Mouse (Mus musculus): ENCODE data around the gene Kif11. TPM values are rescaled to one million over a fixed set of nuclear protein-coding genes. Genes with fewer than 3 reads are reported as not detected.

The Kif11 gene
- polyA plus RNA-seq, 1 experiment from 2014 or later, result 36.3 TPM

GRCm38 (mm10) chr19:37352756-37353155 is 23.4 kb upstream of the Kif11 start:
- ATAC-seq (replicated peaks), result no peak
- Histone ChIP-seq H3K9me3 (no peaks in the 10 kb centered on the region), H3K27me3 (no peaks in the 10 kb centered on the region), H3K4me2 (replicated peaks) (no peak overlapping the region), H3K4me1 (no peaks in the 10 kb centered on the region), H3K27ac (replicated peaks) (no peak overlapping the region), H3K9ac (replicated peaks) (no peak overlapping the region), H3K36me3 (peaks cover 9% of the 10 kb centered on the region; the same call in 1 of the 2 replicates), H3K4me3 (no peak overlapping the region)
- 90% methylated on average over 3 of the region's 3 CpGs for WGBS

DNA sequence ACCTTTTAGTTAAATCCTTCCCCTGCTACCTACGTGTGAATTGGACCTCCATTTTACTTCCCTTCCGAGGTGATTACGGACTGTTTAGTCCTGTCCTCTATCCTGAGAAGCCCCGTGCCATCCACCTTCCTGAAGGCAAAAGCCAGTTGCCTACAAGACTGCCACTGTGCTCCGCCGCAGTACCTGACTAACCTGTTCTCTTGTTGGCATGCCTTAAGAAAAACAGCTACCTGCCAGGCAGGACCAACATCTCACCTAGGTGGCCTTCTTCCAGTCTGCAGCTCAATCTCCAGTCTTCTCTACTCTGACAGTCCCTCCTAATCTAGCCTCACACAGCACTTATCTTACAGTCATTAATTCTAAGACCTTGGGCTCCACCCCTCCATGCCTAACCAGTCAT is 22.9 kb upstream of the Kif11 start:
- ATAC-seq (replicated peaks), result no peak

DNA sequence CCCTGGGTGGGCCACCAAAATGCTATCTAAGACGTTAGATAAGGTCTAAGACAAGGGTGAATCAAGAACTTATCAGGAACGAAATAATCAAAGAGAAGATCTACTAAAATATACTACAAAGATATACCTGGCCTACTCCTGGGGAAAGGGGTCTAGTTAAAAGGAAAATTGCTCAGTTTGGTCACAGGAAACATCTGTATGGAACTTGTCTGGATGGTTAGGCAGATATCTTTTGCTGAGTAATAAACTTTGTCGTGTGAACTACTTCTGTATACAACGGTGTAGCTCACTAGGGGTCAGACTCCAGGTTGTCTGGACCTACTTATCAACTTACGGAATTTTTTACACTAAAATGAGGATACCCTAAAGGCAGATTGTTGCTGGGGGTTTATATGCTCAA is 16.2 kb upstream of the Kif11 start:
- H3K9ac ChIP-seq (replicated peaks), result no peak overlapping the region
- no peak overlapping the region for H3K27ac ChIP-seq (replicated peaks)
- H3K4me1 ChIP-seq, result peaks cover 3% of the 10 kb centered on the region; the same call in 1 of the 2 replicates
- no peak overlapping the region for H3K4me3 ChIP-seq
- no peaks in the 10 kb centered on the region for H3K27me3 ChIP-seq
- WGBS, result 77% methylated on average over 5 of the region's 5 CpGs
- no peaks in the 10 kb centered on the region for H3K36me3 ChIP-seq
- H3K4me2 ChIP-seq (replicated peaks), result no peak overlapping the region
- no peaks in the 10 kb centered on the region for H3K9me3 ChIP-seq
- no peak for ATAC-seq (replicated peaks)

More for the DNA sequence above, 22.9 kb upstream of the Kif11 start:
- Histone ChIP-seq H3K36me3 (peaks cover 9% of the 10 kb centered on the region; the same call in 1 of the 2 replicates), H3K9me3 (no peaks in the 10 kb centered on the region), H3K4me3 (no peak overlapping the region), H3K4me1 (no peaks in the 10 kb centered on the region), H3K27me3 (no peaks in the 10 kb centered on the region), H3K4me2 (replicated peaks) (no peak overlapping the region), H3K27ac (replicated peaks) (no peak overlapping the region), H3K9ac (replicated peaks) (no peak overlapping the region)
- 95% methylated on average over 6 of the region's 6 CpGs for WGBS

DNA sequence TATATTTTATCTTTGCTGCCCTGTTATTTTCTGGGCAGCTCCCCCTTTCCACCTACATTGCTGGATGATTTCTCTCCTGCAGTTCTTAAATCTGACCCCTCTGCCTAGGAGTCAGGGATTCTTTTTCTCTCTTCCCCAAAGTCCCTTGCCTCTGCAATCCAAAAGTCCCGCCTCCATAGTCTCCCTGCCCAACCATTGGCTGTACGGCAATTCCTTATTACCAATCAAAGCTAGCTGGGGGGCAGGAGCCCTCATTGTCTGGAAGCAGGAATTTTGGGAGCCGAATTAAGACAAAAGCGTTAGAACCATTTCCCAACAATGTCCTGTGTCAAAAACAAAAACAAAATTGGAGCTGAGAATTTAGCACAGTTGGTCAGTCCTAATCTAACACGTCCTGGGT is 13.7 kb upstream of the Kif11 start:
- H3K9me3 ChIP-seq, result no peaks in the 10 kb centered on the region
- H3K4me2 ChIP-seq (replicated peaks), result no peak overlapping the region
- H3K27me3 ChIP-seq, result no peaks in the 10 kb centered on the region
- ATAC-seq (replicated peaks), result peak; percentile 61; the same call in 1 of the 2 replicates
- peak overlapping the region; percentile 52; the same call in 1 of the 2 replicates for H3K27ac ChIP-seq (replicated peaks)
- H3K36me3 ChIP-seq, result no peaks in the 10 kb centered on the region
- WGBS, result 48% methylated on average over 5 of the region's 5 CpGs
- no peak overlapping the region for H3K9ac ChIP-seq (replicated peaks)
- peaks cover 3% of the 10 kb centered on the region; the same call in 1 of the 2 replicates for H3K4me1 ChIP-seq
- H3K4me3 ChIP-seq, result no peak overlapping the region

DNA sequence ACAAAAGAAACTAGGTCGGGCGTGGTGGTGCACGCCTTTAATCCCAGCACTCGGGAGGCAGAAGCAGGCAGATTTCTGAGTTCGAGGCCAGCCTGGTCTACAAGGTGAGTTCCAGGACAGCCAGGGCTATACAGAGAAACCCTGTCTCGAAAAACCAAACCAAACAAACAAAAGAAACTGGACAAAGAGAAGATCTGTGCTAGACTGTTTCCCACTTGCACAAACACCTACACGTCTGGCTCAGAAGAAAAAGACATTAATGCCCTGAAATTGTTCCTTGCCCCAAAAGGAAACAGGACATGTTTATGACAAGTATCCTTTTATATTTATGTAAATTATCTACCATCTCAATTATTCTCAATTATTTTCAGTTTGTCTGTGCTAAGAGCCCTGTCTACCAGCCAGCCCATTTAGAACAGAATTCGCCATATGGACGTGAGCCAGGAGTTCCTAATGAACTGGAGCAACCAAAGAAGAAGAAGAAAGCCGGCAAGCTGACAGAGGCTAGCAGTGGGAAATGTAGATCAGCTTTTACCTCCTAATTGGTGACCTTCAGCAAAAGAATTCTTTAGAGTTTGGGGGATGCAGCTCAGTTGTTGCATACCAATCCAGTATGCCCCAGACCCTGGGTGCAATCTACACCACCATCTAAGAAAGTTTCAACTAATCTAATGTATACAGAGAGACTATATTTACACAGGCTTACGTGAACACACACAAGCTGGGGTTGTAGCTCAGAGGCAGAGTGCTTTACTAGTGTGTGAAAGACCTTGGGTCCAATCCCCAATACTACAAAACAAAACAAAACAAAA is 12.9 kb upstream of the Kif11 start:
- H3K36me3 ChIP-seq, result no peaks in the 10 kb centered on the region
- H3K4me1 ChIP-seq, result peaks cover 3% of the 10 kb centered on the region; the same call in 1 of the 2 replicates
- 46% methylated on average over 11 of the region's 11 CpGs for WGBS
- no peak overlapping the region for H3K9ac ChIP-seq (replicated peaks)
- no peak overlapping the region for H3K4me3 ChIP-seq
- no peaks in the 10 kb centered on the region for H3K27me3 ChIP-seq
- ATAC-seq (replicated peaks), result peak; percentile 78
- H3K27ac ChIP-seq (replicated peaks), result peak overlapping the region; percentile 52
- H3K9me3 ChIP-seq, result no peaks in the 10 kb centered on the region
- H3K4me2 ChIP-seq (replicated peaks), result no peak overlapping the region

DNA sequence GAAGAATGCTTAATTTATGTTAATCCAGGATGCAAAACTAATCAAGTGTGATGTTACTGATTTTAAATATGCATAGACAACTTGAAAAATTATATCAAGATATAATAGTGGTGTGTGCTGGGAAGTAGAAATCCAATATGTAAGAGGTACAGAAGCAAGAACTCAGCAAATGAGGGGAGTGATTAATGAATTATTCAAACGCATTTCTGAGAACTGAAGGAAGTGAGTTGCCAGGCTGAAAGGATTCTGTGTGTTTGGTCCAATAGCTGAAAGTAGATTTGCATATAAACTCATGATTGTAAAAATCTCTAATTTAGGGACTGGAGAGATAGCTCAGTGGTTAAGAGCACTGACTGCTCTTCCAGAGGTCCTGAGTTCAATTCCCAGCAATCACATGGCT is 7.2 kb upstream of the Kif11 start:
- H3K27ac ChIP-seq (replicated peaks), result no peak overlapping the region
- H3K27me3 ChIP-seq, result no peaks in the 10 kb centered on the region
- ATAC-seq (replicated peaks), result no peak; the same call in 1 of the 2 replicates
- WGBS, result 41% methylated on average over 1 of the region's 1 CpGs
- H3K4me1 ChIP-seq, result no peaks in the 10 kb centered on the region
- H3K36me3 ChIP-seq, result no peaks in the 10 kb centered on the region
- H3K9ac ChIP-seq (replicated peaks), result no peak overlapping the region
- H3K4me2 ChIP-seq (replicated peaks), result no peak overlapping the region
- no peaks in the 10 kb centered on the region for H3K9me3 ChIP-seq
- H3K4me3 ChIP-seq, result no peak overlapping the region

DNA sequence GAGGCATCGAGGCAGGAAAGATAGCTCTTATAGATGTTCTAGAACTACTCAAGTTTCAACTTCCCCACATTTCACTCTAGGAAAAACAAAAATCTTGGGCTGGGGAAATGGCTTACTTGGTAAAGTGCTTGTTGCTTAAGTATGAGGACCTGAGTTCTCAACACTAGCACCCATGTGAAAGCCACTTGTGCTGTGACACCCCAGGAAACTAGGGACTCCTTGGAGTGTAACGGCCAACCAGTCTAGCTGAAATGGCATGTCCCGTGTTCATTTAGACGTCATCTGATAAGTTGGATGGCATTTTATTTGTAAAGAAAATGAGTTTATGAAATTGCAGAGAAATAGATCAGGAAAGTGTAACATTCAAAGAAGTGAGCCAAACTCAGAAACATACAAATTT is 6.3 kb upstream of the Kif11 start:
- H3K9ac ChIP-seq (replicated peaks), result no peak overlapping the region
- H3K4me1 ChIP-seq, result no peaks in the 10 kb centered on the region; the same call in 1 of the 2 replicates
- no peaks in the 10 kb centered on the region for H3K27me3 ChIP-seq
- WGBS, result 88% methylated on average over 4 of the region's 4 CpGs
- no peaks in the 10 kb centered on the region for H3K9me3 ChIP-seq
- no peak for ATAC-seq (replicated peaks)
- no peaks in the 10 kb centered on the region for H3K36me3 ChIP-seq
- no peak overlapping the region for H3K27ac ChIP-seq (replicated peaks)
- no peak overlapping the region for H3K4me2 ChIP-seq (replicated peaks)
- no peak overlapping the region for H3K4me3 ChIP-seq

DNA sequence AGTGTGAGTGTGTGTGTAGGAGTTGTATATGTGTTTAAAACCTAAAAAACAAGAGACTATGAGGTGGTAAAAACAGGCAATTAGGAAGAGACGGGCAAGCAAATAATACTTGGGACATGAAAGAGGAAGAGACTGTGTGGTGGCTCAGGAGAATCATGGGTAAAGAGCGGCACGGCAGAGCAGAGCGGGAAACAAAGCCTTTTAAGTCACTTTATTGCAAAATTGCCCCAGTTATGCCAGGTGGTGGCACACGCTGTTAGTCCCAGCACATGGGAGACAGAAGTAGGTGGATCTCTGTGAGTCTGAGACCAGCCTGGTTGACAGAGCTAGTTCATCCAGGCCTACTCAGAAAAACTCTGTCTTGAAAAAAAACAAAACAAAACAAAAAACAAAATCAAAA is 5.8 kb upstream of the Kif11 start:
- H3K27ac ChIP-seq (replicated peaks), result no peak overlapping the region
- 88% methylated on average over 5 of the region's 5 CpGs for WGBS

DNA sequence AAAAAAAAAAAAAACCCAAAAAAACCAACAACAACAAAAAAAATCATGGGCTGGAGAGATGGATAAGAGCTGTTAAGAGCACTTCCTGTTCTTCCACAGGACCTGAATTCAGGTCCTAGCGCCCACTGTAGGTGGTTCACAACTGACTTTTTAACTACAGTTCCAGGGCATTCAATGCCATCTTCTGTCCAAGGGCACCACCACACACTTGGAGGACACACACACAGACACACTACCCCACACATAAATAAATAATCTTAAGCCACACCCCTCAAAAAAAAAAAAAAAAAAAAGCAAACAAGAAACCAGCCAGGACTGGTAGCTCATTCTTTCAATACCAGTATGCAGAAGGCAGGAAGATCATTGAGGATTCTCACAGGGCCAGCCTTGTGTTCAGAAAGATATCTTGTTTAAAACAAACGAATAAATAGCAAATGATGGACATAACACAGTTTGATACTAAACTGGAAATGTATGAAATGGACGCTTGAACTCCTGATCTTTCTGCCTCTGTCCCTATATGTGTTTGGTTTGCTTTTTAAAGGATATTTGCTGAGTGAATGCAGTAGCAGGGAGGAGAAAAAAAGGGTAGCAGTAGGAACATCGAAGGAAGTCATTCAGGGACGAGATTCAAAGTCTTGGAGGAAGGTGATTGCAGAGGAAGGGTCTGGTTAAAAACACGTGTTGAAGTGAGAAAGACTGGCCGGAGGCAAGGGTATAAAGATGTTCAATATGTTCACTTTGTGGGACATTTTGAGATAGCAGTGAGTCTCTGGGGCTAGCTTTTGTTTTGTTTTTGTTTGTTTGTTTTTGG is 1.1 kb upstream of the Kif11 start:
- Histone ChIP-seq H3K9ac (replicated peaks) (peak overlapping the region; percentile 80), H3K27me3 (no peaks in the 10 kb centered on the region), H3K4me3 (peak overlapping the region; percentile 95), H3K4me2 (replicated peaks) (peak overlapping the region; percentile 80), H3K9me3 (no peaks in the 10 kb centered on the region), H3K27ac (replicated peaks) (peak overlapping the region; percentile 99), H3K4me1 (peaks cover 20% of the 10 kb centered on the region), H3K36me3 (no peaks in the 10 kb centered on the region)
- ATAC-seq (replicated peaks), result no peak
- 22% methylated on average over 7 of the region's 7 CpGs for WGBS

More for the DNA sequence above, 5.8 kb upstream of the Kif11 start:
- Histone ChIP-seq H3K9ac (replicated peaks) (no peak overlapping the region), H3K4me1 (peaks cover 3% of the 10 kb centered on the region), H3K27me3 (no peaks in the 10 kb centered on the region), H3K4me2 (replicated peaks) (no peak overlapping the region), H3K9me3 (no peaks in the 10 kb centered on the region), H3K36me3 (no peaks in the 10 kb centered on the region), H3K4me3 (no peak overlapping the region)
- no peak for ATAC-seq (replicated peaks)

- H3K9ac ChIP-seq (replicated peaks), result peak overlapping the region; percentile 28; the same call in 1 of the 2 replicates
- no peak for ATAC-seq (replicated peaks)
These were observed 638 bp downstream of the Kif11 start for GRCm38 (mm10) chr19:37376841-37377240.

DNA sequence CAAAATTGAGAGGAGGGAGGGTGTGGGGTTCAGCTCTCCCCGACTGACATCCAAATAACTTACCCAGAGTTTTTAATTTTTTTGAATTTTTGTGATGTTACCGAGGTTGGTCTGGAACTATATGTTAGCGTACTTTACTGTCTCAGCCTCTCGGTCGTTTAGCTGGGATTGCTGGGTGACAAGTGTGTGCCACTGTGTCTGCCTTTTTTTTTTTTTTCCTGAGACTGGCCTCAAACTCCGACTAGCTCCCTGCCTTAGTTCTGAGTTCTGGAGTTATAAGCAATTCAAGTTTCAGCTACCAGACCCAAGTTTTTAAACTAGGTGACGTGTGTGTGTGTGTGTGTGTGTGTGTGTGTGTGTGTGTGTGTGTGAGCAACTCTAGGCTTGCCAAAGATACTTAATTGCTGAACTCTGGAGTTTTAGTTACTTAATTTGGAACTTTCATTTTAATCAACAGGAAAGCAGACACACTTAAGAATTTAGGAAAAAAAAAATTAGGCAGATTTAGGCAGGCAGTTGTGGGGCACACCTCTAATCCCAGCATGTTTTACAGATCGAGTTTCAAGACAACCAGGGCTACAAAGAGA is 1.3 kb downstream of the Kif11 start:
- H3K36me3 ChIP-seq, result no peaks in the 10 kb centered on the region
- peak overlapping the region; percentile 80 for H3K4me2 ChIP-seq (replicated peaks)
- no peak overlapping the region for H3K27ac ChIP-seq (replicated peaks)
- WGBS, result 14% methylated on average over 8 of the region's 8 CpGs
- ATAC-seq (replicated peaks), result no peak
- peaks cover 27% of the 10 kb centered on the region for H3K4me1 ChIP-seq
- H3K9ac ChIP-seq (replicated peaks), result no peak overlapping the region
- peak overlapping the region; percentile 95 for H3K4me3 ChIP-seq
- no peaks in the 10 kb centered on the region for H3K27me3 ChIP-seq
- no peaks in the 10 kb centered on the region for H3K9me3 ChIP-seq

More at GRCm38 (mm10) chr19:37376841-37377240, 638 bp downstream of the Kif11 start:
- WGBS, result under 1% methylated on average over 11 of the region's 11 CpGs
- Histone ChIP-seq H3K9me3 (no peaks in the 10 kb centered on the region), H3K36me3 (no peaks in the 10 kb centered on the region), H3K4me1 (peaks cover 27% of the 10 kb centered on the region), H3K27ac (replicated peaks) (peak overlapping the region; percentile 99; the same call in 1 of the 2 replicates), H3K27me3 (no peaks in the 10 kb centered on the region), H3K4me2 (replicated peaks) (peak overlapping the region; percentile 80), H3K4me3 (peak overlapping the region; percentile 95)

DNA sequence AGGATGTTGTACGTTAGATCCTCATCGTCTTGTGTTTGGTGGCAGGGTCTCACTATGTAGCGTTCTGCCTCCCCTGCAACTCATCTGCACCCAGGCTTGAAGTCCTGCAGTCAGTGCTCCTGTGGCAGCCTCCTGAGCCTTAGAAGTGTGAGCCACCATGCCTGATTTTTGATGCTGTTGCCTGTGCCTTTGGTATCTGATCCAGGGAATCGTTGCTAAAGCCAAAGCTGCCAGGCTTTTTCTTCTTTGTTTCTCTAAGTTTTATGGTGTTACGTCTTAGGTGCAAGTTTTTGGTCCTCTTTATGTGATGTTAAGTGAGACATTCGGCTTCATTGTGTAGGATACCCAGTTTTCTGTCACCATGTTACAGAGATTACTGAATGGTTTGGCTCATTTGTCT is 2.6 kb downstream of the Kif11 start:
- Histone ChIP-seq H3K4me2 (replicated peaks) (no peak overlapping the region; the same call in 1 of the 2 replicates), H3K4me1 (peaks cover 27% of the 10 kb centered on the region), H3K36me3 (no peaks in the 10 kb centered on the region), H3K9me3 (no peaks in the 10 kb centered on the region), H3K27me3 (no peaks in the 10 kb centered on the region), H3K9ac (replicated peaks) (no peak overlapping the region), H3K27ac (replicated peaks) (no peak overlapping the region), H3K4me3 (0 out of 2 replicates have a peak overlapping the region, but pooled peaks have one; percentile 9)
- ATAC-seq (replicated peaks), result no peak
- whole genome bisulfite sequencing, result 64% methylated on average over 6 of the region's 6 CpGs
